Mouse (Mus musculus) urinary bladder, postnatal 4 days (tissue): ENCODE results near the gene BC034090.

Experiments
- DNase-seq, 2 experiments: peaks; one replicate each; pipeline ENCODE4 v3.0.0; 2021 to 2022; ENCODE audit warnings: low spot score in 2 of 2

Gene BC034090

DNA sequence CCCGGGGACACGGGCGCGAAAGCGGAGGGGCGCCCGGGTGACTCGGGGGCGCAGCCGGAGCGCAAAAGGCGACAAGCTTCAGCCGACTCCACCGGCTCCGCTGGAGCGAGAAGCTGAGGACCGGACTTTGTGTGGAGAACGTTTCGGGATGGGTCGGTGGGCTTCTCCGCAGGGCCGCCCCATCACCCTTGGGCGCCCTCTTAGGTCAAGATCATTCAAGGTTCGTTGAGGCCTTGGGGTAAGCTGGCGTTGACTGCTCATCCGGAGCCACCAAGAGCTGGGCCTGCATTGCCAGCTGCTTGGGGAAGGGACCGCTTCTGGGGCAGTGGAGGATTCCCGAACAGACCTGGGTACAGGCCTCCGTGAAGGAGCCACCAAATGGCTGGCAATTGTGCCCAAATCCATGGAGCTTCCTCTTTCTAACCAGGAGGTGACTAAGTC lies 547 bp upstream of the BC034090 start:
- no peak for DNase-seq

DNA sequence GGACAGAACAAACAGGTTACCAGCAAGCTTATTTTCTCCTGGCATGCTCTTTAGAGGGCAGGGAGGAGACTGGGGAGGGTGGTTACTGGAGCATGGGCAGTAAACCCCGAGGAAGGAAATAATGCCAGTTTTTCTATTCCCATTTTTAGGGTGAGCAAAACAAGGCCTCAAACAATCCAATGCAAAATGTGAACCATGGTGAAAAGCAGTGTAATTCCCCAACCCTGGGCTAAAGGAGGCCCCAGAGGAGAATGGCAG lies 1.8 kb downstream of the BC034090 start:
- DNase-seq = peak in 1 of 2 experiments; percentile 22

DNA sequence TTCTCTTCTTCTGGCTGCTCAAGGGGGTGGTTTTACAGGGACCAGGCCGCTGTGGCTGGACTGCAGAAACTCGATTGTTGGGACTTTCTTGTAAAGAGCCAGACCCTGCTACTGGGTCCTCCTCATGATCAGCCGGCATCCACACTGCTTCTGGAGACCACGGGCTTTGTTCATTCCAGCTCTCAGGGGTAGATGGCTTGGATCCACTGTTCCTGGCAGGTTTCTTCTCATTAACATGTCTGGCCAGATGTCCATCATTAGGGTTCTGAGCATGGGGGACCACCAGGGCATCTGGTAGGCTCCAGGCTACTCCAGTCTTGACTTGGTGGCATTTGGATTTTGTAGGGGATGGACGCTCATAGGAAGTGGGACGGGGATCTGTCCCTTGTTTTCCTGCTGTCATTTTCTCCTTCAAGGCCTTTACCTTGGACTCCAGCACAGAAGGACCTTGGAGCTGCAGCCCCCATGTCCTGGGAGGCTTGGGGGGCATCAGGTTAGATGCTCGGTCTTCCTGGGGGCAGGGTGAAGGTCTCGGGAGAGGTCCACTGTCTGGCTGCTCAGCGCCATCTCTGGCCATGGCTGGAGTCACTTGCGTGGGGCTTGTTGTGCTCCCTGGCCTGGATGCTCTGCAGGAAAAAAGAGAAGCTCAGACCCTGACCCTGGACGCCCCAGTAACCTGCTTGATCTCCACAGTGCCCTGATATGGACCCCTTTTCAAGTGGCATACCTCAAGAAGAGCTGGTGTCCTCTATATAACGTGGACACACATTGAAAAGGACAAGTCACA lies 2.4 kb downstream of the BC034090 start:
- no peak for DNase-seq

DNA sequence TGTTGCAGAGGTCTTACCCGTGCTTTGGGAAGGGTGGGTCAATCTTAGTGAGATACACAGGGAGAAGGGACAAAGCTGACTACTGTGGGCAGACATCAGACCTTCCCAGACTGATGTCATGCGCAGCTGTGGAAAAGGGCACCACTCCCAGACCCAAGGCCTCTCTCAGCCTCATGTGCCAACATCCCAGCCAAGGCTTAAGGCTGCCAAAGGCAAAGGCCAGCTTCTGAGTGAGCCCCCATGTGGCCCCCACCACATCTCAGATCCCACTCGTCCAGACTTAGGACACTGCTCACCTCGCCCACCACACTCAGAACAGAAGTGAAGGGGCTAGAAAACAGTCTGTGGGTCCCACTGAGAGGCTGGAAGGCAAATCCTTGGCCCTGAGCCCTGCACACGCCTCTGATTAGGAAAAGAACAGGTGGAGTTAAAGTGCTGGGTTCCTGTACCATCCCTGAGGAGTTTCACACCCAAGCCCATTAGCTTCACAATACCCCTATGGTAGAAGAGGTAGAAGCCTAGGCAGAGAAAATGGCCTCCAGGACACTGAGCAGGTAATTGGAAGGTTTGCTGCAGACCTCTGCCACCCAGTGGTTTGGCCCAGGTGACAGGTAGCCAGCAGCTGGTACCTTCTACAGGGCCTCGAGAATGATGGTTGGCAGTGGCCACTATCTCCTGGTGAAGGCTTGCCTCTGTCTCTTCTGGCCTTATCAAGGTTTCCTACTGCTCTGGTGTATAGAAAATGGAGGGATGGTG lies 4.1 kb downstream of the BC034090 start:
- no peak for DNase-seq

DNA sequence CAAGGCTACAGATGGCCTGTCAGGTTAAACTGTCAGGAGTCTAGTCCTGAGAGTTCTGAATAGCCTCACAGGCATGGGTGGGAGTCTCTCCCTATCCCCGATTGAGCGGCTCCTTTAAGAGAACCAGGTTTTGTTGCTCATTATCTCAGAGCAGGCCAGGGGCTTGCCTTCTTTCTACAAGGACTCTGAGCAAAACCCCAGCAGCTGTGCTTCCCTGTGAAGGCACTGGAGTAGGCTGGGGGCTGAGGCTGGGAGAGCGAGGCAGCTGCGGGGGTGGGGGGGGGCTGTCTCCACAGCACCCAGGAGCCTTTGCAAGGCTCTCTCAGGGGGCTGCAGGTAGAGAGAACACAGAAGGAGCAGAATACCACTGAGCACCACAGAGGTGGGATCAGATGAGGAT lies 5.1 kb downstream of the BC034090 start:
- no peak for DNase-seq

DNA sequence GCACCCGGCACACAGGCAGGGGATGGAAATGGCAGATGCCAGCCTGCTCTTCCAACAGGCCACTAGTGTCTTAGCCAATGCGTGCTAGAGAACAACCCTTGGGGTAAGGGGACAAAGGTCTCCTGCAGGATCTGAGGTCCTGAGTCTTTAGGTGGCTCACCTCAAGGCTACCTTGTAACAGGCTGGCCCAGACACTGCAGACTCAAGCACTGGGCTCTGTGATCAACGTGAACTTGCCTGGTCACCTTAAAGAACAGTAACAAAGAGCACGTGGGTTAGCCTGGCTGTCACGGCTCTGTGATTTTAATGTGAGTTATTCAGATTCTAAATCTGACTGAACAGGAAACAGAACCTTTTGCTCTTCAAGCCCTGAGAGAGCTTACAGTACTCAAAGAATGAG lies 6.1 kb downstream of the BC034090 start:
- no peak for DNase-seq

DNA sequence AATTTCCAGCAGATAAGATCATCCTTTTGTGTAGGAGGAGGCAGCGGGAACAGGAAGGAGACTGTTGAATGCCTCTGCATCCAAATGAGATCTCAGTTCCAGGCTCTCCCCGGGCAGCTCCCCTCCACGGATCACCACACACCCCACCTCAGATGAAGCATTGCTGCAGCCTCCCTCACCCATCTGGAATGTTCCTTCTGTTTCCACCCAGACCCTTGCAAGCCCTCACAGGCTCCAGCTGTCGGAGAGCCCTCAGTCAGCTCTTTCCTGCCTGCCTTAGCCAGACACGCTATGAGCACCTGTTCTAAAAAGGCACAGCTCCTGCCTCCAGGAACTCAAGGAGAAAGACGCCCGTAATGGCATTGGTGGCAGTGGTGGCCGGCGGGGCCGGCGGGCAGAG lies 6.9 kb downstream of the BC034090 start:
- DNase-seq = peak in 1 of 2 experiments; percentile 46

DNA sequence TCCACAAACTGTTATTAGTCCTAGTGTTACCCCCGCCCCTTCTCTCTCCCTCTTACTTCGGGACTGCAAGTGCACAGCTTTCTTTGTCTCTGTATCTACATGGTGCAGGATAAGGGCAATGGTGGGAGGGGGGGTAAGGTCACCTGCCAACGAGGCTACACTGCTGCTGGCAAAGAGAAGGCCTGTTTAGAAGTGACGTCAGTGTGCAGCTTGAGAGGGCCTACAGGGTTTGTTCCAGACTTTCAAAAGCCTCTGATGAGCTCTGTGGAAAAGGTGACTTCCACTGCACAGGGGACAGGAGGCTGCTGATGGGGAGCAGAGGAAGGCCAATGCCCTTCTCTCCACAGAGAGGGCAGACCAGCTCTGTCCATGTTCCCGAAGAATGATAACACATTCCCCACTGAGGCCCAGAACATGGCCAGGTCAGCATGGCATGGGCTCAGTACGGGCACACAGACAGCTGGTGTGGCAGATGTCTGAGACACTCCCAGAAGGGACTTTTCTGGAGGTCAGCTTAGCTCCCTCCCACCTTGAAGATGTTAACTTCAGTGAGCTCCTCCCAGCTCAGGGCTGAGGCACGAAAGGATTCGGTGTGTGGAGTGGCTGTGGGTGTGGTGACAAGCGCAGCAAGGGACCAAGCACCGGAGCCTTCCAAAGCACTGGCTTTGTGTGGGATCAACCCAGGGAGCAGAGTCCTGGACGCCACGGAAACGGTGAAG lies 7.8 kb downstream of the BC034090 start:
- no peak for DNase-seq

DNA sequence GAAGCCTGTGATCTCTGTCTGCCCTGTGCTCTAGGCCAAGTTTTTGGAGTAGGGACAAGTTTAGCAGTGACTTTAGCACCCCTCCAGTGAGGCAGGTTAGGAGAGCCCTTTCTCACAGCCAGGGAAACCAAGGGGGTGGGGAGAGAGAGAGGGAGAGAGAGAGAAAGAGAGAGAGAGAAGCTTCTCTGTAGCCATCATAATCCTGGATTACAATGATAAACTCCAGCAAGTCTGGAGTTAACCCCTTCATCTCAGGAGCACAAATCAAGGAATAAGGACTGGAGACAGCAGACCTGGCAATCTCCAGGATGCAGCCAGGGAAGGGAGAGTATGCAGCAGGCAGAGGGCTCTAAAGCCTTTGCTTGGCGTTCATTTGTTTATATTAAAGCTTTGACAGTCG lies 8.6 kb downstream of the BC034090 start:
- DNase-seq = no peak

DNA sequence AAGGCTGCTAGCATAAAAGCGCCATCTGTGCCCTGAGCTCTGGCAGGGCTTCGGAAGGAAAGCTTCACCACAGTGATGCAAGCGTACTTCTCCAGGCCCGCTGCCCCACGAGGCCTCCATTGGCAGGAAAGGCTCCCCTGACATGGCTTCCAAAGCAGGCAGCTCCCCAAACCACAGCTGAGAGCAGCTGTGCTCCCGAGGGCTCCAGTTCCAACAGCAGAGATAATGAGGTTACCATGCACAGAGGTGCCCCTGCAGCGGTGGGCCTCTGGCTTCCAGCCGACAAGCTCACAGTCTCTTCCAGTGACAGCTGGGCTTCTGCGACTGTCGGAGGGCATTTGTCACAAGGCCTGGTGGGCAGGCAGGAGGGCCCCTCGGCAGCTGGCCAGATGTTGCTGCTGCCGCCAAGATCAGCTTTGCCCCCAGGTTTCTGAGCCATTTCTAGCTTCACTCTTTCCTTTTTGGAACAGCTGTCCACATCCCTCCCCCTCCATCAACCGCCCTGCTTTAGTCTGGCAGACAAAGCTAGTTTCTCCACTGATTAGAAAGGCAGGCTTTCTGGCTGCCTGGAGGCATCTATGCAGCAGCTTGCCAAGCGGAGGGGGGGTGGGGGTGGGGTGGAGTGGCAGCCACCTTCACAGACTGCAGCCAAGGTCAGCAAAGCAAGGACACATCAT lies 10.2 kb downstream of the BC034090 start:
- DNase-seq = peak in 1 of 2 experiments; percentile 73

DNA sequence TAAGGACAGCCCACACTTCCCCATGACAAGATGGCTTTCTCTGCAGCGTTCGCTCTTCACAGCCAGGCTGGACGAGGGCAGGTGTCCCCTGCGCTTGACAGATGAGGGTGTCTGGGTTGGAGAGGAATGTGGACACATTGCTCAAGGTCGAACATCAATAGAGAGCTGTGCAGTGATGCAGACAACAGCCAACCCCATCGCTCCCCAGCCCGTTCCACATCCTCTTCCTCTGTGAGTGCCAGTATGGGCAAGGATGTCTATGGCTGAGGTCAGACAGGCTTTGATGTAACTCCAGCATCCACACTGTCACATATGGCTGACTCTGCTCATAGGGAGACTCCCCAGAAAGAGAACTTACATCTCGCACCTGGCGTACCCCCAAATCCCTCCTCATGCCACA lies 10.9 kb downstream of the BC034090 start:
- DNase-seq = no peak

DNA sequence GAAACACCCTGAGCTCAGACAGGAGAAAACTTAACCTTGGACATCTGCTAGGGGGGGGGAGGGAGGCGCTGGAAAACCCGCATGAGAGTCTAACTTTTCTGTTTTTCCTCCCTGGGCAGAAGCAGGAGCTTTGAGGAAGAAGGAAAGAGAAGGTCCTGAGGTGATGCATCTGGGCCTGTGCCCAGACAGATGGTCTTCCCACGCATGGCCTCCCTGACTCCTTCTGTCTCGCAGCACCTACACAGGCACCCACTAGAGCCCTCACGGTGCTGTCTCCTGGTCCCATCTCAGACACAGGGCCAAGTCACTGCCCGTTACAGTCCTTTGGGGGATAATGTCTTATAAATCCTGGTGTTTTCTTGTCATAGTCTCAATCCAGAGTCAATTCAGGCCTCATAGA lies 11.5 kb downstream of the BC034090 start:
- DNase-seq = no peak

DNA sequence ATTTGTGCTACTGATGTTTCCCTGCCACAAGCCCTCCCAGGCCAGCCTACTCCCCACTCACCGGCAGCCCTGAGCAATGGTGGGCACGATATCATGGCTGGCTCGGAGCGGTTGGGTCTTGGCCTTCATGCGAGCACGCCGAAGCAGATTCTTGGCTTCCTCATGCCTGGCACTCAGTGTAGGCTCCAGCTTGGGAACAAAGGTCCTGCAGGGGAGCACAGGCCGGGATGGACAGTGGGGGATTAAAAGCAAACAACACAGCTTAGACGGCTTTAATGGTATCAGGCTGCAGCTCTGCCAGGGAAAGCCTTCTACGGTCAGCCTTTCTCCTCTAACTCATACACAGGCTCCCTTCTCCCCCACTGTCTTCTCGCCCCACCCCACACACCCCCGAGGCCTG lies 11.9 kb downstream of the BC034090 start:
- DNase-seq = no peak

DNA sequence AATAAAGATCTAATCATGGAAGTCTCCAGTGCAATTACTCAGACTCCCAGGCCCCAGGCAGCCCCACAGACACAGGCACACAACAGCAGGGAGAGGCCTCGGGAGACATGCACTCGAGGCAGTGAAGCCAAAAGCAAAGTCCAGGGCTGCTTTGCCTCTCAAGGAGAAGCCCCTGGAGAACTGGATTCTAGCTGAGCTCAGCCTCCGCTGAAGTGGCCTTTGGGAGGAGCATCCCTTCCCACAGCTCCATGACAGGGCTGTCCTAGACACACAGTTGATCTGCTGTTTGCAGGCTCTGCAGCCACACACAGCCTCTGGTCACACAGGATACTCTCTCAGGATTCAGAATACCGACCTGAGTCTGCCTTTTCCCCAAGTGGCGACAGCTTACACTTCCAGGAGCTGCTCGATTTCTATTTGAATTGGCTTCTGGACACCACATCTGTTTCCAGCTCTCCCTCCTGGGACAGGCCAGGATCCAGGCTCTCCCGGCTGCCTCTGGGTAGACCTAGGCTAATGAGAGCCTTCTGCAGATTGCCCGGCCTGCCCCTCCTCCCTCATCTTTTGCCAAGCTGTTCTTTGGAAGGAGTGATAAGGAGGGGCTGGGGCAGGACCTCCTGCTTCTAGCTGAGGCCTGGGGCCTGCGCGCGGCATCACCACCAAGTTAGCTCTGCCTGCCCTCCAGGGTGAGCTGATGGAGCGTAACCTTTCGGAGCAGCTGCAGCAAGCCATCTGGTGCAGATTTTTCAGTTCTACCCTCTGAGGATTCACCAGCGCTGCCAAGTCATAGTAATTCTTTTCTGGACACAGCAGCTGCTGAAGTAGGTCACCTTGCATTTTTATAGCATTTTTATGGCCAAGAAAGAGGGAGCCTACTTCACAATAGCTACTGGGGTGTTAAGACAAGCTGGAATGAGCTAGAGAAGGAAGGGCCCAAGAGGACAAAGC lies 14.5 kb downstream of the BC034090 start:
- DNase-seq = no peak

DNA sequence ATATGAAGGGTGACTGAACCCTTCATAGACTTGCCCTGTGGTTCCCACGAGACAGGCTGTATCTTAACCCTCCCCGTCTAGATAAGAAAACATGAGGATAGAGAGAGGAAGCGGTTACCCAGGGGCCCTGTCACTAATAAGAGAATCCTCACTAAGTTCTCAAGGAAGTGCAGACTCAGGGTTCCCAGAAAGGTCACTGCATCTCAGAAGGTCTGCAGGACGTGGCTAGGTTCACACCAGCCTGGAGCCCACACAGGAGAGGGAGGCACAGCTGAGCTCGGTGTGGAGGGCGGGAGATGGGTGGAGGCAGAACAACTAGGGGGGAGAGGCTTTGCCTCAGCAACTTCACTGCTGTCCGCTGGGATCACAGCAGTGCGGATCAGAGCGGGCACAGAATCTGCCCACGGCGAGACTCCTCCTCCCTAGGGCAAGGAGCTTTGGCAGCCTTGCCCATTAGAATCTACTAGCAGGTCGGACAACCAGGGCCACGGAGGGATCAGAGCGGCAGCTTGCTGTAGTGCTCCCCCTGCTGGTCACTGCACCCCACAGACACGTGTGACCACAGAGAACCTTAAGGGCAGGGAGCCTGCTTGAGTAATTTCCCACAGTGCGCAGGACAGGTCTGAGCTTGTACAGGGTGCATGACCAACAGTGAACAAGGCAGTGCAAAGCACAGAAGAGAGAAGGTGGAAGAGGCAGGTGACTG lies 20.2 kb downstream of the BC034090 start:
- peak; percentile 76 to 86 for DNase-seq

DNA sequence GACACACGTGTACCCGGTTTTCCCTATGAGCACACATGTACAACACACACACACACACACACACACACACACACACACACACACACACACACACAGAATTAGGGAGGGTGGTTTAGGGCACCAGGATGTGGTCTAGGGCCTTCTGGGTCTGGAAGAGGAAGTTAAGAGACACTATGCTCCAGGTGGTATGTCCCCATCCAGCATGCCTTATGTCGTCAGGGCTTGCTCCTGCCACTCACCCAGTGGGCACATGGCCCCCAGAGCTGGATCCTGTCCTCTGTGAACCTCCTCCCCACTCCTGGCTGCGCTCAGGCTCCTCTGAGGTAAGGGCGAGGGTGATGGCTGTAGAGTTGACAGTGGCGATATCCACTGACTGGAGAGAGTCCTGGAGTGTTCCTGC lies 21.2 kb downstream of the BC034090 start:
- no peak for DNase-seq

DNA sequence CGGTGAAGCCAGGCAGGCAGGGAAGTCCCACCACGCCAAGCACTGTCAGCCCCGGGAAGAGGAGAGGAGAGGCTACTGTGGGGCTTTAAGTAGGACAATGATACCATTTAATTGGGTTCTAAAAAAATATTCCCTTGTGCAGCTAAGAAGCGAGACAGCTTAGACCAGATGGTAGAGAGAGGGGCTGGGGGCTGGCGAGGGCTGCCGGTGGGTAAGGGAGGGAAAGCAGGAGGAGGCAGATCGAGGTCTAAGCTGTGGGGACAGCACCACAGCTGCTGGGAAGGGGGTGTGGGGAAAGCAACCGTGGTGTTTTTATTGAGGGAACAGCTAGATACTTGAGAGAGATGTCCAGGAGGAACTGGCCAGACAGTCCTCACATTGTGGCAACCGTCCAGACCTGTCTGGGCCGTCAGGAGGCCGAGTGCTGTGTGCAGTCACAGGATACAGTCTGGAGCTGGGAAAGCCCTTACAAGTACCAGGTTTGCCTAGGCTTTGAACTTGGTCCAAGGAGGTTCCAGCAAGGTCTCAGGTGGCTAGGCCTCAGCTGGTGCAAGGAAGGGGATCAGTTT lies 22.1 kb downstream of the BC034090 start:
- DNase-seq = no peak

DNA sequence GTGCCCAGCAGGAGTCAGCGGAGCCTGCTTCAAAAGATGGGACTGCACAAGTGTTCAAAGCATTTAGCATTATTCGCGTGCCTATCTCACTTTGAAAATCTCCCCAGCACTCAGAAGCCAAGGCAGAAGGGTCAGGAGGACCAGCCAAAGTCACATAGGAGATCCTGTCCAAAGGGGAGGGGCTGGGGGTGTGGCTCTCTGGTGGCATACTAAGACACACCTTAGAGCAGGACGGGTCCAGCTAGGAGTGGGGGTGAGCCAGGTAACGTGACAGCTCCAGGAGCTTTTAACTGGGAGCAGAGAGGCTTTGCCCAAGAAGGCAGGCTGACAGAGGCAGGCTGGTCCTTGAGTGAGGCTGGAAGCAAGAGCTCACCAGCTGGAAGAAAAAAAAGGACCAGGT lies 25.3 kb downstream of the BC034090 start:
- no peak for DNase-seq

DNA sequence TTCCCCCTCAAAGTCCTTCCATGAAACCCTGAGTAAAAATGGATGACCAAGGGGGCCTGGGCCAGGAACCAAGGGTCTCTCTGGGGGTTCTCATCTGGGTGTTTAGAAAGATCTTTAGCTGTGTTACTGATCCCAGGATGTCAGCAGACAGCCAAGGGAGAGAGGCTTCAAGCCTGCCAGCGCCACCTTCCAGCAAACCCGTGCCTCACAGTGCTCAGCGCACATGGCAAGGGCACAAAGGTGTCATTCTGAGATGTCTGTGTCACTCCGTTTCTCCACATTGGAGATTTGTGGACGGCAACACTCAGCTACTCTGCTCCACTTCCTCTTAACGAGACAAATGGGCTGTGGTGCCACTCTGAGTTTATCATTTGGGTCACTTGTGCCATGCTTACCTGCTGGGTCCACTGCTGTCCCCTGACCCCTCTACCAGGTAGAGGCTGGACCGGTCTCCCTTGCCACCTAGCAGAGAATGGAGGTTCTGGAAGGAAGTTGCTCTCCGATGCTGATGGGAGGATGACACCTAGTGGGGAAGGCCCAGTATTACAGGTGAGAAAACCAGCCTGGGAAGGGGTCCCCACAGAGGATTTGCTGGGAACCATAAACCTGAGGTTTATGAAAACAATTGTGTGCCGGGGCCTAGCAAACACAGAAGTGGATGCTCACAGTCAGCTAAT lies 26.2 kb downstream of the BC034090 start:
- no peak for DNase-seq

DNA sequence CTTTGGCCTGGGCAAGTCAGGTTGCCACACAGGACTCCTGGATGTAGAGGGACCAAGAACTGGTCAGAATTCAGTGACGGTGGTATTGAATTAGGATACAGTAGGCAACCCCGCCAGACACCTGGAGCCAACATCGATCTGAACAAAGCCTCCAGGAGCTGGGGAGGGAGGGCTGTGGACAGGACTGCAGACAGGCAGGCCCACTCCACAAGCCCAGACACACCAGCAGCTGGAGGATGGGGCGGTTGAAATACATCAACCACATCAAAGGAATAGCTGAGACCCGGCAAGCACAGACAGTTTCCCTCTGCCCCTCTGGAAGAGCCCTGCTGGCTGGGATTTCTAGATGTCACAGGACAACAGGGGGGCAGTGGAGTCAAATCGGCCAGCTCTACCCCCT lies 27.4 kb downstream of the BC034090 start:
- no peak for DNase-seq
